Mouse (Mus musculus): Measurements from ENCODE around the gene Rptor. TPM values are rescaled to one million over a fixed set of nuclear protein-coding genes. Genes with fewer than 3 reads are reported as not detected.

Rptor gene
- total and polyA plus RNA-seq, 3 experiments: 33.9 to 34.9 TPM; not detected in 1

- TF ChIP-seq MEF2A (IDR thresholded peaks at IDR 0.05; ENCODE audit: extremely low read depth, insufficient replicate concordance, low read depth, low read length, poor library complexity, severe bottlenecking) (no peak), GABPA (IDR thresholded peaks at IDR 0.05; ENCODE audit: low read depth, low read length) (no peak), POLR2AphosphoS2 (IDR thresholded peaks at IDR 0.05; ENCODE audit: low read length) (peak; percentile 99)
These were observed 340.2 kb downstream of the Rptor start, which contains the start of gene Baiap2 (continued) for GRCm38 (mm10) chr11:119942727-119943427.

- TF ChIP-seq MAX (IDR thresholded peaks at IDR 0.05; ENCODE audit: low read length): peak; percentile 26; the same call in 1 of the 2 replicates
- TF ChIP-seq SMC3 (IDR thresholded peaks at IDR 0.05; ENCODE audit: low read depth, low read length): no peak
- TF ChIP-seq NRF1 (IDR thresholded peaks at IDR 0.05; ENCODE audit: insufficient read depth, low read depth, low read length, poor library complexity, severe bottlenecking): 0 out of 2 replicates have a peak, but pooled peaks have one; percentile 21
- no peak for TF ChIP-seq ETS1 (IDR thresholded peaks at IDR 0.05; ENCODE audit: low read depth, low read length)
- DNase-seq (ENCODE audit: low read depth, low spot score): peak; percentile 77
- H3K9ac ChIP-seq (ENCODE audit: control insufficient read depth, low read depth, low read length, poor library complexity, severe bottlenecking): peak overlapping the region; percentile 74
- H3K4me3 ChIP-seq (ENCODE audit: control insufficient read depth in 1 of 2, insufficient read depth in 1 of 2, low read depth in 2 of 2, low read length in 2 of 2): peak overlapping the region; percentile 63 to 78
- H3K4me1 ChIP-seq (ENCODE audit: control insufficient read depth in 1 of 2, insufficient read depth in 2 of 2, low read length in 2 of 2): peaks cover 6 to 23% of the 10 kb centered on the region in 2 experiments; a peak in 3 of 4 replicates
- peaks cover 24% of the 10 kb centered on the region for H3K79me2 ChIP-seq (ENCODE audit: control insufficient read depth, insufficient read depth, low read length, poor library complexity)
- peak overlapping the region; percentile 32 for H3K27ac ChIP-seq (ENCODE audit: control insufficient read depth, low read depth, low read length)
- H3K9me3 ChIP-seq (replicated peaks; ENCODE audit: insufficient read depth, low read length): no peaks in the 10 kb centered on the region
- H3K36me3 ChIP-seq (ENCODE audit: control insufficient read depth in 1 of 2, insufficient read depth in 2 of 2, low read length in 2 of 2): peaks cover 0 to 15% of the 10 kb centered on the region in 2 experiments; a peak in 2 of 4 replicates
- H3K27me3 ChIP-seq (ENCODE audit: control insufficient read depth in 1 of 2, insufficient read depth in 2 of 2, low read length in 2 of 2): no peaks in the 10 kb centered on the region
These were observed 340.8 kb downstream of the Rptor start for GRCm38 (mm10) chr11:119943428-119943988.

- Histone ChIP-seq H3K9ac (ENCODE audit: control insufficient read depth, low read depth, low read length, poor library complexity, severe bottlenecking) (no peak overlapping the region), H3K79me2 (ENCODE audit: control insufficient read depth, insufficient read depth, low read length, poor library complexity) (peaks cover 29% of the 10 kb centered on the region), H3K4me1 (ENCODE audit: control insufficient read depth in 1 of 2, insufficient read depth in 2 of 2, low read length in 2 of 2) (peaks cover 6 to 23% of the 10 kb centered on the region in 2 experiments; a peak in 3 of 4 replicates), H3K27ac (ENCODE audit: control insufficient read depth, low read depth, low read length) (no peak overlapping the region), H3K27me3 (ENCODE audit: control insufficient read depth in 1 of 2, insufficient read depth in 2 of 2, low read length in 2 of 2) (no peaks in the 10 kb centered on the region), H3K36me3 (ENCODE audit: control insufficient read depth in 1 of 2, insufficient read depth in 2 of 2, low read length in 2 of 2) (peaks cover 0 to 15% of the 10 kb centered on the region in 2 experiments; a peak in 2 of 4 replicates), H3K9me3 (replicated peaks; ENCODE audit: insufficient read depth, low read length) (no peaks in the 10 kb centered on the region), H3K4me3 (ENCODE audit: control insufficient read depth in 1 of 2, insufficient read depth in 1 of 2, low read depth in 2 of 2, low read length in 2 of 2) (no peak overlapping the region)
- TF ChIP-seq POLR2AphosphoS2 (IDR thresholded peaks at IDR 0.05; ENCODE audit: low read length): no peak
- TF ChIP-seq USF1 (IDR thresholded peaks at IDR 0.05; ENCODE audit: low read depth, low read length): no peak
- no peak for TF ChIP-seq EP300 (IDR thresholded peaks at IDR 0.05; ENCODE audit: low read depth in 1 of 2, low read length in 2 of 2)
- TF ChIP-seq GABPA (IDR thresholded peaks at IDR 0.05; ENCODE audit: low read depth, low read length): no peak
- DNase-seq (ENCODE audit: low read depth, low spot score): no peak
These were observed 342.6 kb downstream of the Rptor start for GRCm38 (mm10) chr11:119945343-119945742.

Data from MEL (cell line).